Mouse (Mus musculus) intestine, embryonic 16.5 days (tissue): ENCODE measurements around the gene Abca2. TPM values are rescaled to one million over a fixed set of nuclear protein-coding genes. Genes with fewer than 3 reads are reported as not detected.
A peak's percentile ranks its signal among the peaks of the same experiment; 100 is the strongest.

ENCODE experiments used
- ATAC-seq: fragments of 200-750 bp; cut with Nextera tagmentation; 2 replicates; pipeline ENCODE4 v1.8.0; 2017; ENCODE audit warnings: moderate TSS enrichment, moderate library complexity
- H3K27ac ChIP-seq: fragments of 300-500 bp; sonication (generic); 2 replicates; pipeline ENCODE4 v1.5.1; 2014; ENCODE audit warnings: mild to moderate bottlenecking, low read length
- H3K27me3 ChIP-seq: fragments of 300-500 bp; sonication (generic); replicated peaks from 2 replicates; pipeline ENCODE4 v1.6.1; 2014; ENCODE audit warnings: low read length, control low read depth, mixed read lengths; ENCODE audit not compliant: control insufficient read depth, insufficient read depth
- H3K36me3 ChIP-seq: fragments of 300-500 bp; sonication (generic); 2 replicates; pipeline ENCODE4 v1.6.1; 2014; ENCODE audit warnings: low read length, control low read depth; ENCODE audit not compliant: control insufficient read depth, insufficient read depth
- H3K4me1 ChIP-seq: fragments of 300-500 bp; sonication (generic); 2 replicates; pipeline ENCODE4 v1.6.1; 2014; ENCODE audit warnings: low read length, control low read depth, mixed read lengths; ENCODE audit not compliant: control insufficient read depth, insufficient read depth
- H3K4me2 ChIP-seq: fragments of 300-500 bp; sonication (generic); 2 replicates; pipeline ENCODE4 v1.6.1; 2014; ENCODE audit warnings: low read depth, low read length, control low read depth
- H3K4me3 ChIP-seq: fragments of 300-500 bp; sonication (generic); 2 replicates; pipeline ENCODE4 v1.5.1; 2014; ENCODE audit warnings: mild to moderate bottlenecking, low read length
- H3K9ac ChIP-seq: fragments of 300-500 bp; sonication (generic); 2 replicates; pipeline ENCODE4 v1.6.1; 2014; ENCODE audit warnings: low read depth, low read length
- H3K9me3 ChIP-seq: fragments of 300-500 bp; sonication (generic); 2 replicates; pipeline ENCODE4 v1.6.1; 2016; ENCODE audit warnings: low read length, control low read depth; ENCODE audit not compliant: control insufficient read depth
- WGBS: fragments of 180-500 bp; shearing (Covaris S2); extraction: QIAGEN DNeasy Blood & Tissue Kit; methylation state at CpG from one replicate; pipeline ENCODE4 v1.1.7; 2014; 5-methylcytosine and 5-hydroxymethylcytosine counted together
- polyA plus RNA-seq: library from polyadenylated mRNA; unstranded; fragments of >200 nt; fragmentation: Nextera tagmentation; extraction: Ambion mirVana; gene quantifications from 2 replicates; pipeline ENCODE4 v1.2.1, GENCODE M21; 2015

Gene Abca2
- polyA plus RNA-seq, 1 experiment from 2014 or later, result 2.1 TPM

- peaks cover 36% of the 10 kb centered on the region for H3K4me1 ChIP-seq
- no peaks in the 10 kb centered on the region for H3K36me3 ChIP-seq
- 47% methylated on average over 14 of the region's 14 CpGs for WGBS
- no peaks in the 10 kb centered on the region for H3K27me3 ChIP-seq
- no peak within 1 kb of the TSS for H3K27ac ChIP-seq
- peak; percentile 41; the same call in 1 of the 2 replicates for ATAC-seq
- H3K4me2 ChIP-seq, result no peak within 1 kb of the TSS
- H3K4me3 ChIP-seq, result no peak within 1 kb of the TSS
- no peaks in the 10 kb centered on the region for H3K9me3 ChIP-seq
- peak within 1 kb of the TSS; percentile 21 for H3K9ac ChIP-seq
These were observed 27.9 kb downstream of the Abca2 start, which contains the start of gene Clic3 for GRCm38 (mm10) chr2:25456205-25456953. Clic3 (plus strand) TSS chr2:25456838.

- H3K4me2 ChIP-seq, result no peak overlapping the region
- H3K9ac ChIP-seq, result peak overlapping the region; percentile 21
- H3K36me3 ChIP-seq, result no peaks in the 10 kb centered on the region
- H3K4me3 ChIP-seq, result no peak overlapping the region
- no peaks in the 10 kb centered on the region for H3K27me3 ChIP-seq
- H3K4me1 ChIP-seq, result peaks cover 38% of the 10 kb centered on the region
- no peaks in the 10 kb centered on the region for H3K9me3 ChIP-seq
- ATAC-seq, result no peak
- WGBS, result 85% methylated on average over 9 of the region's 9 CpGs
- no peak overlapping the region for H3K27ac ChIP-seq
These were observed 28.8 kb downstream of the Abca2 start for GRCm38 (mm10) chr2:25457022-25457896.

- Histone ChIP-seq H3K4me1 (peaks cover 38% of the 10 kb centered on the region), H3K27ac (no peak overlapping the region), H3K4me2 (no peak overlapping the region), H3K4me3 (no peak overlapping the region), H3K9ac (no peak overlapping the region; the same call in 1 of the 2 replicates), H3K9me3 (no peaks in the 10 kb centered on the region), H3K27me3 (no peaks in the 10 kb centered on the region), H3K36me3 (no peaks in the 10 kb centered on the region)
- ATAC-seq, result peak; percentile 10; the same call in 1 of the 2 replicates
- 66% methylated on average over 5 of the region's 5 CpGs for WGBS
These were observed 30.4 kb downstream of the Abca2 start for GRCm38 (mm10) chr2:25458911-25459310.

GRCm38 (mm10) chr2:25460135-25460534 is 31.6 kb downstream of the Abca2 start:
- Histone ChIP-seq H3K4me3 (peak overlapping the region; percentile 72), H3K4me1 (peaks cover 38% of the 10 kb centered on the region), H3K9ac (peak overlapping the region; percentile 81), H3K4me2 (peak overlapping the region; percentile 87), H3K27me3 (no peaks in the 10 kb centered on the region), H3K36me3 (no peaks in the 10 kb centered on the region), H3K27ac (peak overlapping the region; percentile 93), H3K9me3 (no peaks in the 10 kb centered on the region)
- no peak for ATAC-seq
- WGBS, result 23% methylated on average over 5 of the region's 5 CpGs

- Histone ChIP-seq H3K36me3 (no peaks in the 10 kb centered on the region), H3K9me3 (no peaks in the 10 kb centered on the region), H3K4me1 (peaks cover 40% of the 10 kb centered on the region), H3K9ac (peak within 1 kb of the TSS; percentile 81), H3K27ac (peak within 1 kb of the TSS; percentile 93), H3K27me3 (no peaks in the 10 kb centered on the region), H3K4me2 (peak within 1 kb of the TSS; percentile 87), H3K4me3 (peak within 1 kb of the TSS; percentile 72)
- peak; percentile 90 for ATAC-seq
- under 1% methylated on average over 48 of the region's 48 CpGs for WGBS
These were observed 32.2 kb downstream of the Abca2 start, which contains the start of gene Paxx for GRCm38 (mm10) chr2:25460551-25461309. Paxx (minus strand) TSS chr2:25461094.

- peak overlapping the region; percentile 57; the same call in 1 of the 2 replicates for H3K9ac ChIP-seq
- H3K4me1 ChIP-seq, result peaks cover 34% of the 10 kb centered on the region
These were observed 32.9 kb downstream of the Abca2 start for GRCm38 (mm10) chr2:25461407-25461806.

GRCm38 (mm10) chr2:25463630-25464029 is 35.1 kb downstream of the Abca2 start:
- H3K4me3 ChIP-seq, result no peak overlapping the region
- no peak overlapping the region for H3K4me2 ChIP-seq
- peaks cover 26% of the 10 kb centered on the region for H3K4me1 ChIP-seq
- no peak for ATAC-seq
- H3K36me3 ChIP-seq, result no peaks in the 10 kb centered on the region
- H3K9me3 ChIP-seq, result no peaks in the 10 kb centered on the region
- H3K27ac ChIP-seq, result no peak overlapping the region
- WGBS, result 85% methylated on average over 3 of the region's 3 CpGs
- no peak overlapping the region for H3K9ac ChIP-seq
- H3K27me3 ChIP-seq, result no peaks in the 10 kb centered on the region

More at GRCm38 (mm10) chr2:25461407-25461806, 32.9 kb downstream of the Abca2 start:
- Histone ChIP-seq H3K4me3 (peak overlapping the region; percentile 72), H3K27ac (peak overlapping the region; percentile 52), H3K27me3 (no peaks in the 10 kb centered on the region), H3K36me3 (no peaks in the 10 kb centered on the region), H3K4me2 (peak overlapping the region; percentile 87), H3K9me3 (no peaks in the 10 kb centered on the region)
- 21% methylated on average over 3 of the region's 3 CpGs for WGBS
- 0 out of 2 replicates have a peak, but pooled peaks have one; percentile 1 for ATAC-seq

GRCm38 (mm10) chr2:25465256-25465655 is 36.8 kb downstream of the Abca2 start:
- H3K27ac ChIP-seq, result no peak overlapping the region
- 74% methylated on average over 2 of the region's 2 CpGs for WGBS
- no peaks in the 10 kb centered on the region for H3K9me3 ChIP-seq
- no peak overlapping the region for H3K9ac ChIP-seq
- no peaks in the 10 kb centered on the region for H3K36me3 ChIP-seq
- no peak for ATAC-seq
- no peaks in the 10 kb centered on the region for H3K27me3 ChIP-seq
- no peak overlapping the region for H3K4me2 ChIP-seq
- H3K4me1 ChIP-seq, result peaks cover 15% of the 10 kb centered on the region
- no peak overlapping the region for H3K4me3 ChIP-seq
